Mouse (Mus musculus): ENCODE measurements around the gene Rps6. TPM values are rescaled to one million over a fixed set of nuclear protein-coding genes. Genes with fewer than 3 reads are reported as not detected.
A peak's percentile ranks its signal among the peaks of the same experiment; 100 is the strongest.

The Rps6 gene
- polyA plus RNA-seq, 1 experiment = 648 TPM

GRCm38 (mm10) chr4:86814850-86815249, 42.4 kb downstream of the Rps6 start:
- H3K4me3 ChIP-seq (ENCODE audit: insufficient read depth, low read length) = no peak overlapping the region
- no peak overlapping the region for H3K27ac ChIP-seq (ENCODE audit: insufficient read depth, low read length)
- no peaks in the 10 kb centered on the region for H3K4me1 ChIP-seq (ENCODE audit: control insufficient read depth, insufficient read depth, low read length)
- no peak for TF ChIP-seq POLR2A (IDR thresholded peaks at IDR 0.05; ENCODE audit: extremely low read depth, insufficient read depth, low read length)
- TF ChIP-seq CTCF (IDR thresholded peaks at IDR 0.05; ENCODE audit: extremely low read depth, insufficient read depth, low read length) = no peak

DNA sequence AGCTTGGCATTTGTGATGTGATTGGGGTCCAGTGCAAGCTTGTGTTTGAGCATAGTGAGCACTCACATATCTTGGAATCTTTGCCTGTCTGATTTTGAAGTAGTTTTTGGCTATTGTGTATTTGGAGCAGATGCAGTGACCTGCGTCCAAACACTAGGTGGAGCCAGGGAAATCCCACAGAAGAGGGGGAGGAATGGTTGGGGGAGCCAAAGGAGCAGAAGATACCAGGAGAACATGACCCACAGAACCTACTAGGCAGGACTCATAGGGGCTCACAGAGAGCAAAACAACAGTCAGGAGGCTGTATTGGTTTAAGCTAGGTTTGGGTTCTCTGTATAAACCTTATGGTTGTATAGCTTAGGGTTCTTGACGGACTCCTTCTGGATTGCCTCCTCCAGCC, 46.6 kb downstream of the Rps6 start:
- H3K27ac ChIP-seq (ENCODE audit: insufficient read depth, low read length) = no peak overlapping the region
- no peak for TF ChIP-seq POLR2A (IDR thresholded peaks at IDR 0.05; ENCODE audit: extremely low read depth, insufficient read depth, low read length)
- TF ChIP-seq CTCF (IDR thresholded peaks at IDR 0.05; ENCODE audit: extremely low read depth, insufficient read depth, low read length) = peak; percentile 54
- no peaks in the 10 kb centered on the region for H3K4me1 ChIP-seq (ENCODE audit: control insufficient read depth, insufficient read depth, low read length)
- H3K4me3 ChIP-seq (ENCODE audit: insufficient read depth, low read length) = no peak overlapping the region

Other genes with a start within 250 kb of the Rps6 start
- 3.4 and 3.5 TPM in 2 replicates for gene Haus6, start 245.4 kb downstream of the Rps6 start, polyA plus RNA-seq (2012; rRNA removed)
- gene Plin2, start 187.4 kb downstream of the Rps6 start, polyA plus RNA-seq (2012; rRNA removed) = 12.7 and 12.8 TPM in 2 replicates
- gene Dennd4c, start 108.9 kb downstream of the Rps6 start, polyA plus RNA-seq (2012; rRNA removed) = 5.9 and 6.0 TPM in 2 replicates
- gene Acer2, start 17.0 kb upstream of the Rps6 start, polyA plus RNA-seq (2012; rRNA removed) = 6.3 and 7.2 TPM in 2 replicates